Mouse (Mus musculus): ENCODE data around the gene Fbxl17. TPM values are rescaled to one million over a fixed set of nuclear protein-coding genes. Genes with fewer than 3 reads are reported as not detected.

Fbxl17 gene
- polyA plus RNA-seq, 1 experiment from 2014 or later = 26.5 TPM

DNA sequence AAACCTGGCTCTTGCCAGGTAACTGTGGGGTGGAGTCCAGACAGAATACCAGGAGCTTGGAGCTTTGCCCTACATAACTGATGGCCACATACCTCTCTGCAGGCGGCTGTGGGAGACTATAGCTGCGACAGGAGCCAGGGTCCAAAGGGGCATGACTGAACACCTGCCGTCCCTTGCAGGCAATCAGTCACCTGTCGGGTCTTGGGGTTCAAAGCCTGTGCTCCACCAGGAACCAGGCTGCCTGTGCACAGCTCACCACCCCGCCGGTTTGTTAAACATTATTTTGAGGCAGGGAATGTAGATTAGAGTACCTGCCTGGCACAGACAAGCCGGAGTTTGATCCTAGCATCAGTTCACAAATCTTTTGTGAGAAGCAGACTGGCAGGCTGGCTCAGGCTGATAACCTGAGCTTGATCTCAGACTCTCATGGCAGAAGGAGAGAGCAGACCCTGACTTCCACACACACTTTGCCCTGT, 253.6 kb downstream of the Fbxl17 start:
- WGBS = 88% methylated on average over 7 of the region's 7 CpGs
- no peak overlapping the region for H3K9ac ChIP-seq
- H3K27me3 ChIP-seq (replicated peaks) = no peaks in the 10 kb centered on the region
- no peaks in the 10 kb centered on the region for H3K36me3 ChIP-seq (replicated peaks)
- H3K9me3 ChIP-seq = no peaks in the 10 kb centered on the region
- H3K4me3 ChIP-seq = no peak overlapping the region
- ATAC-seq (replicated peaks) = peak; percentile 33
- H3K4me2 ChIP-seq = no peak overlapping the region
- H3K27ac ChIP-seq = no peak overlapping the region
- H3K4me1 ChIP-seq = no peaks in the 10 kb centered on the region

DNA sequence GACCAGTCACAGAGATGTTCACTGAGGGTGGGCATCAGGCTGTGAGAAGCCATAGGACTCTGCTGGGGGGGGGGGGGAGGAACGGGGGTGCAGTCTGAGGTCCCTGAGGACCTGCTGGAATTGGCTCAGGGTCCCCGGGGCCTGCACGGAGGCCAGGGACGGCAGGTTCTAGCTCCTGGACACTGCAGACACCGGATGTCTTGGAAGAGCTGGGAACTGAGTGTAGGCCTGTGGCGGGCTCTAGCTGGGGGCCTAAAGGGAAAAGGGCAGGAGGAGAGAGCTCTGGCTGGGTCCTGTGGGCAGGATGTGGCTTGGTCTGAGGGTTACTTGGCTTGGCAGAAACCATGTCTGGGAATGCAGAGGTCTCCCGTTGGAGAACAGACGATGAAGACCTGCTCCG, 254.3 kb downstream of the Fbxl17 start:
- Histone ChIP-seq H3K4me2 (no peak overlapping the region), H3K27ac (no peak overlapping the region), H3K4me3 (no peak overlapping the region), H3K9me3 (no peaks in the 10 kb centered on the region), H3K9ac (no peak overlapping the region), H3K4me1 (no peaks in the 10 kb centered on the region), H3K36me3 (replicated peaks) (no peaks in the 10 kb centered on the region), H3K27me3 (replicated peaks) (no peaks in the 10 kb centered on the region)
- no peak; the same call in 1 of the 2 replicates for ATAC-seq (replicated peaks)
- 95% methylated on average over 9 of the region's 9 CpGs for WGBS

DNA sequence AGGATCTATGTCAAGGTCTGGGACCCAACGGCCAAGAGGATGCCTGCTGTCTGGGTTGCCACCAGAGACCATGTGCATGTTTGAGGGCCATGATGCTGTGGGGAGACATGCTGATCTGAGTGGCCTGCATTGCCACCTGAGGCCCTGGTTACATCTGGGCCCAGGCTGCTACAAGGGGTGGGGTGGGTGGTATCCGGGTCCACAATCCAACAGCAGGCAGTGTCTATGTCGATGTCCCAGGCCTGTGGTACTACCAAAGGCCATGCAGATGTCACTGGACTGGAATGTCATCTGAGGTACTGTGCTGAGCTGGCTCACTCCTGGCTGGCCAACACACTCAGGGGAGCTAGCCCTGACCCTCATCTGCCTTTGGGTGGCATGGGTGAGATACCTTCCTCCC, 257.1 kb downstream of the Fbxl17 start:
- Histone ChIP-seq H3K9ac (no peak overlapping the region), H3K4me3 (no peak overlapping the region), H3K9me3 (no peaks in the 10 kb centered on the region), H3K4me1 (no peaks in the 10 kb centered on the region), H3K27me3 (replicated peaks) (no peaks in the 10 kb centered on the region), H3K27ac (no peak overlapping the region), H3K4me2 (no peak overlapping the region), H3K36me3 (replicated peaks) (no peaks in the 10 kb centered on the region)
- no peak for ATAC-seq (replicated peaks)
- WGBS = 97% methylated on average over 3 of the region's 3 CpGs

DNA sequence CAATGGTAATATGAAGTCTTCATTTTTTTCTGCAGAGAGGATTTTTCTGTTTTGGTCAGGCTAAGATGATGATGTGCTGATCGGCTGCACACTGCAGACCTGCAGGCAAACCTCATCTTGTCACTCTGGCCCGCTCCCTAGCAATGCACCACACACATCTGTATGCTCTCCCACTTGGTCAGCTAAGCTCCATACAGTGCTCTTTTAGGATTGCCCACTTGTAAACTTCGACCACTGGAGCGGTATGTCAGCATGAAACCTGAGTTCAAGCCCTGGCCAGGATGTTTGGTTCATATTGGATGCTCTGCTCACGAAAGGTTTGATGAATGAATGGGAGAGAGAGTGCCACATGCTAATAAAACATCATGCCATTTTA, 259.1 kb downstream of the Fbxl17 start:
- no peak overlapping the region for H3K4me3 ChIP-seq
- no peaks in the 10 kb centered on the region for H3K9me3 ChIP-seq
- no peak for ATAC-seq (replicated peaks)
- H3K4me1 ChIP-seq = no peaks in the 10 kb centered on the region
- H3K27ac ChIP-seq = no peak overlapping the region
- H3K4me2 ChIP-seq = no peak overlapping the region
- no peaks in the 10 kb centered on the region for H3K27me3 ChIP-seq (replicated peaks)
- WGBS = 83% methylated on average over 5 of the region's 5 CpGs
- no peak overlapping the region for H3K9ac ChIP-seq
- no peaks in the 10 kb centered on the region for H3K36me3 ChIP-seq (replicated peaks)

DNA sequence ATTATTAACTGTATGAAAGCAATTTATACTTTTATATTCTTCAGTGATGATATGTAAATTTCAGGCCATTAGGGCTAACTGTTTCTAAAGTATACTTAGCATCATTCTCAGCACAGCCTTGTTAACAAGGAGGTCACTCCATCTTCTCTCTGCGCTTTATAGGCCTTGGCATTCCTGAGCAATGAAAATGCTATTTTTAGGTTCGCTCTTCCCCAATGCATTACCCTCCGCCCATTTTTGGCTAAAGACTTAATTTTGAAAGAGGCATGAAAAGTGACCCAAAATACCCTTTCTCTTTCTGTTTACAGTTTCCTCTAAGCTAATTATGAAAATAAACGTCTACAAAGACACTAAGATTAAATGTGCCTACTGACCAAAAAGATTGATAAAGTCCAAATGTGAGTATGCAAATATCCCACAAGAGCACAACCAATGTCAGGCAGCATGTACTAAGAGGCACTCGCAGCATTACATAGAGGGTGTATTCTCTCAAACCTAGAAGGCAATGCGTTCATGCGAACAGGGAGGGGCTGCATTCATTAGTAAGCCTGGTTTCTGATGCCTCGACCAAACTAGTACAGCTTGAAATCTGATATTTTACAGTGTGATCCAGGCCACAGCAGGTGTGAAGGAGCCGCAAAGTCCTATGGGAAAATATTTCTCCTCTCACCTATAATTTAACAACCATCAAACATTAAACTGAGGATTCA, 259.6 kb downstream of the Fbxl17 start:
- H3K4me1 ChIP-seq = no peaks in the 10 kb centered on the region
- no peak overlapping the region for H3K27ac ChIP-seq
- no peaks in the 10 kb centered on the region for H3K36me3 ChIP-seq (replicated peaks)
- no peaks in the 10 kb centered on the region for H3K9me3 ChIP-seq
- H3K4me3 ChIP-seq = no peak overlapping the region
- H3K9ac ChIP-seq = no peak overlapping the region
- 72% methylated on average over 9 of the region's 9 CpGs for WGBS
- no peak overlapping the region for H3K4me2 ChIP-seq
- H3K27me3 ChIP-seq (replicated peaks) = no peaks in the 10 kb centered on the region
- no peak for ATAC-seq (replicated peaks)

DNA sequence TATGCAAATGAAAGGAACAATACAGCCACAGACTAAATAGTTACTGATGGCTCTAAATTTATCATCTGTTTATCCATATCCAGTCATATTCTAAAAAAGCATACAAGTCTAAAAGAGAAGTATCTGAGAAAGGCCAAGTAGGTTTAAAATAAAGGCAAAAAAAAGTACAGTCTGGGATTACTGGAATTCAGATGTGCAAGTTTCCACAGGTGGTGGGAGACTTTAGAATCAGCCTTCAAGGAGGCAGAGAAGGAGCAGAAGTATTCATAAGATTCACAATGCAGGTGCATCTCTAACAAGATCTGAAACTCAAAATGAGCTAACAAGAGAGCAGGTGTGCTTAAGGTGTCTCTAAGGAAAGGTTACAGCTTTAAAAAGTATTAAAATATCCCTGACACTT, 263.0 kb downstream of the Fbxl17 start:
- Histone ChIP-seq H3K27me3 (replicated peaks) (no peaks in the 10 kb centered on the region), H3K9ac (no peak overlapping the region), H3K4me1 (no peaks in the 10 kb centered on the region), H3K27ac (no peak overlapping the region), H3K9me3 (no peaks in the 10 kb centered on the region), H3K4me2 (no peak overlapping the region), H3K36me3 (replicated peaks) (no peaks in the 10 kb centered on the region), H3K4me3 (no peak overlapping the region)
- no peak for ATAC-seq (replicated peaks)

DNA sequence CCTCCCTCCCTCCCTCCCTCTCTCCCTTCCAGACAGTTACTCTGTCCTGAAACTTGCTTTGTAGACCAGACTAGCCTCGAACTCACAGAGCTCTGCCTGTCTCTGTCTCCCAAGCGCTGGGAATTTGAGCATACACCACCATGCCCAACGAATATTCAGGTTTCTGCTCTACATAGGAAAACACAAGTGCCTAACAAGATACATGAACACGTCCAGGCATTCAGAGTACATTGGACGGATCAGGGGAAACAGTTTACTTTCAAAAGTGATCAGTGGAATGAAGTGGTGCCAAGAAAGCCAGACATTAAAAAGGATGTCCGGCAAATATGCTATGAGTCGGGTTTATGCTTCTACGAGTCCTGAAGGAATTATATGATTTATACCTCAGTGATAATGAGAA, 263.6 kb downstream of the Fbxl17 start:
- H3K27ac ChIP-seq = no peak overlapping the region
- no peak for ATAC-seq (replicated peaks)
- no peak overlapping the region for H3K9ac ChIP-seq
- WGBS = 86% methylated on average over 8 of the region's 8 CpGs
- no peak overlapping the region for H3K4me3 ChIP-seq
- no peaks in the 10 kb centered on the region for H3K9me3 ChIP-seq
- H3K36me3 ChIP-seq (replicated peaks) = no peaks in the 10 kb centered on the region
- H3K27me3 ChIP-seq (replicated peaks) = no peaks in the 10 kb centered on the region
- H3K4me2 ChIP-seq = no peak overlapping the region
- no peaks in the 10 kb centered on the region for H3K4me1 ChIP-seq

DNA sequence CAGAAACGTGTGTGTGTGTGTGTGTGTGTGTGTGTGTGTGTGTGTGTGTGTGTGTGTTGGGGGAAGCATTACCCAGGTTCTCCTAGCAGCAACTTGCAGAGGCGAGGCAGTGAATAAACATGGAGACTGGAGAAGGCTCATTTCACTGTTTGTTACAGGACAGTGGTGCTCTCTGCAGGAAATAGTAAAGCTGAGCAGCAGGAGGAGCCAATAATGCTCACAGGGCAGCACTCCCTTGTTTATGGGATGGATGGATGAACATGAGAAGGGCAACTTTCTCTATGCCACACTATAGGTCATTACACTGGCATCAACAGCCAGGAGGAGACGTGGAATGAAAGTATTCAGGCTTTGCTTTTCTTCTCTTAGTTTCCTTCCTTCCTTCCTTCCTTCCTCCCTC, 264.0 kb downstream of the Fbxl17 start:
- H3K4me2 ChIP-seq = no peak overlapping the region
- no peaks in the 10 kb centered on the region for H3K36me3 ChIP-seq (replicated peaks)
- WGBS = 69% methylated on average over 3 of the region's 3 CpGs
- H3K4me3 ChIP-seq = no peak overlapping the region
- H3K27ac ChIP-seq = no peak overlapping the region
- no peaks in the 10 kb centered on the region for H3K27me3 ChIP-seq (replicated peaks)
- no peaks in the 10 kb centered on the region for H3K9me3 ChIP-seq
- H3K4me1 ChIP-seq = no peaks in the 10 kb centered on the region
- H3K9ac ChIP-seq = no peak overlapping the region
- no peak for ATAC-seq (replicated peaks)

DNA sequence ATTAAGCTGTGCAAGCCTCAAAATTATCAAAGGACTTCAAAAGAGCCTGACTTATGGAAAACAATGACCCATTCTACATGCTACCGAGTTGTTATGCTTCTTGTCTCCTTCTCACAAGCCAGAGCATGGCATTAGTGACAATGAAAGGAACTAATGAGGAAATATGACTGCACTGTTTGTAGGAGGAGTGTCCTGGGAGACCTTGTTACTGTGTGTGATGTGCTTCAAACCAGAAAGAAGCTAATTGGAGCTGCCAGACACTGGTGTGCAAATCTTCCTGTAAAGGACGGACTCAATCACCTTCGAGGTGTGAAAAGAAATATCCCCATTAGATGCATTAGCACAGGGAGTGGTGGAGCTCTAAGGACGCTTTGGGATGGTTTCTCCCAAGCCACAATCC, 270.7 kb downstream of the Fbxl17 start:
- no peaks in the 10 kb centered on the region for H3K36me3 ChIP-seq (replicated peaks)
- 41% methylated on average over 4 of the region's 4 CpGs for WGBS
- no peaks in the 10 kb centered on the region for H3K9me3 ChIP-seq
- peak; percentile 66; the same call in 1 of the 2 replicates for ATAC-seq (replicated peaks)
- no peak overlapping the region for H3K4me3 ChIP-seq
- H3K4me1 ChIP-seq = peaks cover 2% of the 10 kb centered on the region; the same call in 1 of the 2 replicates
- no peak overlapping the region for H3K27ac ChIP-seq
- no peak overlapping the region for H3K9ac ChIP-seq
- no peaks in the 10 kb centered on the region for H3K27me3 ChIP-seq (replicated peaks)
- H3K4me2 ChIP-seq = no peak overlapping the region

DNA sequence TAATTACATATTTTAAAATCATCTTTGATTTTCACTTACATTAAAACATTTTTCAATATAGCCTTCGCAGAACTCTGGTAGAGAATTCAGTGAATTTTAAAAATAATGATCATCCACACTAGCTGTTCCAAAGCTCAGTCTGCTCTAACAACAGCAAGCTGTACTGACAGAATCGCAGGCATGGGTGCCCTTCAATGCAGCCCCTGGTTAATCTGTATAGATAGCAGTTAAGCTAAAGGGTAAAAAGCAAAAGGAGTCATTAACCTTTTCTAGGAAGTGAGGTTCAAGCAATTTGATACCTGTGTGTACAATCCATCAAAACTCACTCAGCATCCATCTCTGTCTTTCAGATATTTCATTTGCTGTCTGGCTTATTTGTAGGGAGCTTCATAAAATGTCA, 273.4 kb downstream of the Fbxl17 start:
- no peak overlapping the region for H3K9ac ChIP-seq

DNA sequence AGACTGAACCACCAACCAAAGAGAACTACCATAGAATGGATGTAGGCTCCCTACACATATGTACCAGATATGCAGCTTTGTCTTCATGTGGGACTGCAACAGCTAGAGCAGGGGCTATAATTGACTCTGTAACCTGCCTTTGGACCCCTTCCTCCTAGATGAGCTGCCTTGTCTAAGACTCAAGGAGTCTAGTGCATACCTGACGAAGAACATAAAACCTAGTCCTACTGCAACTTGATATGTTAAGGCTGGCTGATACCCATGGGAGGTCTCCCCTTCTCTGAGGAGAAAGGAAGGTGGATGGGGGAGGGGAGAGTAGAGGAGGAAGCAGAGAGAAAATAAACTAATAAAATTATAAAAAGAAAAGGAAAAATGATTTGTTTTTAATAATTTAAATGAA, 273.9 kb downstream of the Fbxl17 start:
- H3K27me3 ChIP-seq (replicated peaks) = no peaks in the 10 kb centered on the region
- H3K9ac ChIP-seq = no peak overlapping the region
- H3K36me3 ChIP-seq (replicated peaks) = no peaks in the 10 kb centered on the region
- no peaks in the 10 kb centered on the region for H3K9me3 ChIP-seq
- no peak overlapping the region for H3K4me2 ChIP-seq
- 82% methylated on average over 1 of the region's 1 CpGs for WGBS
- H3K4me3 ChIP-seq = no peak overlapping the region
- no peak overlapping the region for H3K27ac ChIP-seq
- no peak for ATAC-seq (replicated peaks)
- H3K4me1 ChIP-seq = peaks cover 2% of the 10 kb centered on the region; the same call in 1 of the 2 replicates

More for the DNA sequence above, 273.4 kb downstream of the Fbxl17 start:
- Histone ChIP-seq H3K4me3 (no peak overlapping the region), H3K36me3 (replicated peaks) (no peaks in the 10 kb centered on the region), H3K9me3 (no peaks in the 10 kb centered on the region), H3K4me1 (peaks cover 2% of the 10 kb centered on the region; the same call in 1 of the 2 replicates), H3K4me2 (no peak overlapping the region), H3K27me3 (replicated peaks) (no peaks in the 10 kb centered on the region), H3K27ac (no peak overlapping the region)
- ATAC-seq (replicated peaks) = no peak
- 44% methylated on average over 2 of the region's 2 CpGs for WGBS

DNA sequence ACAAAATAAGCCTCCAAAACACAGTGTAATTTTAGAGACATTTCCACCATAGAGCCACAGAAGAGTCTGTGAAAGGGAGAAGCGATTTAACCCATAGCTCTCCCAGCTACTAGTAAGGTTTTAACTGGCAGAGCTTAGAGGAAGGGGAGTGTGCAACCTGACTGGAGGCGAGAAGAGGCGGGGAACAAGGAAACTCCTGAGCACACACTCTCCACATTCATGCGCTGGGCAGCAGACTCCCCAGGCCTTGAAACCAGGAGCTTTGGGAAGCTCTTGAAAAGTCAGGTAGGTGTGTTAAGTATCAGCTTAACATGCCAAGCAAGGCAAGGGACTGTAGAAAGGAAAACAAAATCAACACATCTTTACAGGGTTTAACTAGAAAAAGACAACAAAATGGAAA, 276.1 kb downstream of the Fbxl17 start:
- H3K9ac ChIP-seq = no peak overlapping the region
- no peak overlapping the region for H3K27ac ChIP-seq
- 61% methylated on average over 4 of the region's 4 CpGs for WGBS
- no peaks in the 10 kb centered on the region for H3K27me3 ChIP-seq (replicated peaks)
- no peaks in the 10 kb centered on the region; the same call in none of the 2 replicates for H3K4me1 ChIP-seq
- no peaks in the 10 kb centered on the region for H3K36me3 ChIP-seq (replicated peaks)
- no peaks in the 10 kb centered on the region for H3K9me3 ChIP-seq
- no peak overlapping the region for H3K4me3 ChIP-seq
- ATAC-seq (replicated peaks) = no peak
- no peak overlapping the region for H3K4me2 ChIP-seq

DNA sequence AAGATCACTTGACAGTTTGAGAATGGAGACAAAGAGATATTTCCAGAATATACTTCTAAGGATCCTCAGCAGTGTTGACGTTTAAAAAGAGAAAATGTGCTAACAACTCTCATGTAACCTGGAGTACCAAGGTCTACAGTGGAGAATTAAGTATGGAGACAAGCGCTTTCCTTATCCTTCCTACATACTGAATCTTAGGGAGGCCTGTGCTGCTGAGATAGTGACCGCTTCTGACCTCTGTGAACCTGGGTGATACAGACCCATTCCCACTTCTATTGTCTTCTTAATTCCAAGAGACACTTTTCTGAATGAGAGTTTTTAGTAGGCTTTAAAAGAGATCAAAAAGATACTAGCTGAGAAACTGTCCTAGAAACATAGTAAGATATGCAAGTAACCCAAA, 278.2 kb downstream of the Fbxl17 start:
- H3K27me3 ChIP-seq (replicated peaks) = no peaks in the 10 kb centered on the region
- no peaks in the 10 kb centered on the region for H3K9me3 ChIP-seq
- no peak overlapping the region for H3K9ac ChIP-seq
- no peak overlapping the region for H3K27ac ChIP-seq
- no peak overlapping the region for H3K4me2 ChIP-seq
- no peak for ATAC-seq (replicated peaks)
- no peaks in the 10 kb centered on the region; the same call in 1 of the 2 replicates for H3K4me1 ChIP-seq
- no peak overlapping the region for H3K4me3 ChIP-seq
- no peaks in the 10 kb centered on the region for H3K36me3 ChIP-seq (replicated peaks)
- 89% methylated on average over 3 of the region's 3 CpGs for WGBS
